9 mouse cellular contexts compared by ENCODE assay signal in the genomic region with DNA sequence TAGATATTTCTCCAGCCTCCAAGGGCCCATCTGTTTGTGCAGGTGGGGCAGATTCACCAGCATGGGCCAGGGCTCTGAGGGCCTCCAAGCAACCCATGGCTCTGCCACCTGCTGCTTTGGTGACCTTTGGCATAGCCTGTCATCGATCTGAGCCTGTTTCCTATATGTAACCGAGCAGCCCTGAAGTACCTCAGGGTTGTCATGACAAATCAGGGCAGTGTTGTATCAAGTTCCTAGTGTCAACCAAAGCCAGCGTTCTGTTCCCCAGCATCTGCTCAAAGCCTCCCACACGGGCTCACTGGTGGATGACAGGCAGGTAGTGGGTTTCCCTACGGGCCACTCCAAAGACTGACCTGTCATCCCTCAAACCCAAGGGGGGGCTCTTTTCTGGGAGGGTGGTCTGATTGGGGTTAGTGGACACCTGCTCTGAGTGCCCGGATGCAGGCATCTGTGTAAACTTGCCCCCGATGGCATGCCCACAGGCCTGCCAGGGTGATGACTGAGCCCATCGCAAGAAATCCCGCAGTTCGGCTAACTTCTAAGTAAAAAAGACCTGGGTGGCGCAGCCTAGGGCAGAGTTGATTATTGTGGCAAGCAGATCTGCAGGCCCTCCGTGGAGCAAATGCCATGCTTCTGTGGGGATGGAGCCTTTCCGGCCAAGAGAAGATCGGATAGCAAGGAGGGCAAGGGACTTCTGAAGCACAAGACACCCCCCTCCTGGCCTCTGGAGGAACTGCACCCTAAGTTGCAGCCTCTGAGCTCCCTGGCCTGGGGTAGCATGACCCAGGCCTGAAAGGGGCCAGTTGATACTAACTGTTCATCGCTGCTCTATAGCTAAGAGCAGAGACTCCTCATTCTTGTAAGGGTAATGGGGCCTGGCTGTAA. TPM values are rescaled to one million over a fixed set of nuclear protein-coding genes. Genes with fewer than 3 reads are reported as not detected.
A peak's percentile ranks its signal among the peaks of the same experiment; 100 is the strongest.
DNase-seq lines count a peak whose midpoint lies in the region; ATAC-seq and TF ChIP-seq lines count a peak whose summit lies in the region.
"Had no signal": no experiment of that assay in that cellular context is flagged by ENCODE, and none has a peak within 500 bp of the region (broad histone marks: within the 10 kb centered on the region; RNA-seq: fewer than 3 reads in every experiment).

No protein-coding gene starts in this region.

- WGBS in forebrain, embryonic 10.5 days = 48% methylated on average over 15 of the region's 15 CpGs
- WGBS in lung, embryonic 15.5 days = 38% methylated on average over 15 of the region's 15 CpGs

- TF ChIP-seq CTCF in layer of hippocampus, adult 2 months (conservative IDR thresholded peaks at IDR 0.05) = peak; percentile 95

- no peak overlapping the region for H3K9ac ChIP-seq in lung, embryonic 15.5 days
- H3K9ac ChIP-seq: heart, embryonic 15.5 days had no signal

- H3K27ac ChIP-seq in forebrain, embryonic 10.5 days = peak overlapping the region; percentile 40; the same call in 1 of the 2 replicates
- no peak overlapping the region for H3K27ac ChIP-seq in layer of hippocampus, adult 2 months
- H3K27ac ChIP-seq in lung, embryonic 15.5 days = no peak overlapping the region
- H3K27ac ChIP-seq: heart, embryonic 15.5 days had no signal

- peaks cover 8% of the 10 kb centered on the region for H3K4me1 ChIP-seq in forebrain, embryonic 10.5 days
- H3K4me1 ChIP-seq in lung, embryonic 15.5 days = peaks cover 5% of the 10 kb centered on the region; the same call in 1 of the 2 replicates
- H3K4me1 ChIP-seq: heart, embryonic 15.5 days had no signal

- H3K4me2 ChIP-seq in lung, embryonic 15.5 days = no peak overlapping the region
- H3K4me2 ChIP-seq: heart, embryonic 15.5 days had no signal

- no peaks in the 10 kb centered on the region for H3K27me3 ChIP-seq in forebrain, embryonic 10.5 days (ENCODE audit: poor library complexity, severe bottlenecking)
- no peaks in the 10 kb centered on the region for H3K27me3 ChIP-seq in lung, embryonic 15.5 days

- no peaks in the 10 kb centered on the region for H3K9me3 ChIP-seq in forebrain, embryonic 10.5 days
- H3K9me3 ChIP-seq in lung, embryonic 15.5 days = no peaks in the 10 kb centered on the region
- H3K9me3 ChIP-seq: heart, embryonic 15.5 days had no signal

- DNase-seq in ES-CJ7 (ENCODE audit: low read depth, low spot score) = peak; percentile 80
- DNase-seq in c-Kit-positive CD71-positive TER-119-negative erythroid progenitor cells, embryonic 14.5 days (ENCODE audit: low read depth) = peak; percentile 40
- DNase-seq in forebrain, embryonic 10.5 days (ENCODE audit: extremely low spot score, low spot score) = peak; percentile 82
- DNase-seq in heart, postnatal 4 days = peak; percentile 80
- DNase-seq in layer of hippocampus, adult 2 months (ENCODE audit: low spot score in 2 of 2) = peak; percentile 32 to 72
- peak; percentile 91 for DNase-seq in retina, embryonic 14.5 days (ENCODE audit: low spot score)
- peak; percentile 52 to 66 for DNase-seq in thymus, postnatal 36 days

- H3K4me3 ChIP-seq in forebrain, embryonic 10.5 days = no peak overlapping the region
- H3K4me3 ChIP-seq in layer of hippocampus, adult 2 months = no peak overlapping the region
- H3K4me3 ChIP-seq in lung, embryonic 15.5 days = no peak overlapping the region
- H3K4me3 ChIP-seq: heart, embryonic 15.5 days had no signal

- no peaks in the 10 kb centered on the region for H3K36me3 ChIP-seq in forebrain, embryonic 10.5 days (replicated peaks)
- no peaks in the 10 kb centered on the region for H3K36me3 ChIP-seq in lung, embryonic 15.5 days
- H3K36me3 ChIP-seq: heart, embryonic 15.5 days had no signal

- peak; percentile 67; the same call in 1 of the 2 replicates for ATAC-seq in lung, embryonic 15.5 days (ENCODE audit: borderline replicate concordance, extremely low read depth, low FRiP score, low TSS enrichment)

RNA-seq across cellular contexts. Expression of gene E030025P04Rik, which starts 48.7 kb away (rescaled TPM):
- not detected in 2 replicates for polyA plus RNA-seq in forebrain, embryonic 10.5 days (2016; fragmentation: Nextera tagmentation; extraction: Ambion mirVana)
- total RNA-seq in heart, postnatal 4 days (2021) = not detected
- total RNA-seq in layer of hippocampus, adult 2 months (2021) = not detected
- 0.14 TPM in 1 of 2 replicates, not detected in the other for polyA plus RNA-seq in lung, embryonic 15.5 days (2015; fragmentation: Nextera tagmentation; extraction: Ambion mirVana)
- polyA plus RNA-seq: heart, embryonic 15.5 days had no signal

Comparison
In these comparisons a context has a peak if more than half of its experiments do, and no peak if none do; other contexts are left out.
1. DNase-seq: peak in every context shown above with its lines; median percentile 91 in retina, embryonic 14.5 days; 82 in forebrain, embryonic 10.5 days; 80 in ES-CJ7; 80 in heart, postnatal 4 days; 59 in thymus, postnatal 36 days; 52 in layer of hippocampus, adult 2 months; 40 in c-Kit-positive CD71-positive TER-119-negative erythroid progenitor cells, embryonic 14.5 days.